Mouse (Mus musculus) spleen, adult 2 months (tissue): ENCODE results near the gene Erv3. TPM values are rescaled to one million over a fixed set of nuclear protein-coding genes. Genes with fewer than 3 reads are reported as not detected.
"Not testable (repeated sequence)": the region's sequence is repeated elsewhere in the genome, so short reads cannot be mapped to it uniquely, and the experiment has no call there.

Experiments used
- DNase-seq, 2 experiments: peaks; one replicate each; pipeline versions ENCODE4 v3.0.0 to v3.0.0-alpha.2; 2012 to 2021; ENCODE audit warnings: low spot score in 2 of 2, low read depth in 1 of 2
- H3K27ac ChIP-seq: fragments of 200-500 bp; 2 replicates; pipeline ENCODE4 v1.5.1; 2012; ENCODE audit warnings: low read length, inconsistent platforms; ENCODE audit not compliant: insufficient read depth
- H3K27me3 ChIP-seq: fragments of 200-500 bp; 2 replicates; pipeline ENCODE4 v1.6.1; 2012; ENCODE audit warnings: mild to moderate bottlenecking, moderate library complexity, low read length, inconsistent platforms; ENCODE audit not compliant: control insufficient read depth, insufficient read depth
- H3K36me3 ChIP-seq: fragments of 200-500 bp; 2 replicates; pipeline ENCODE4 v1.6.1; 2012; ENCODE audit warnings: mild to moderate bottlenecking, low read length, inconsistent platforms; ENCODE audit not compliant: control insufficient read depth, insufficient read depth
- H3K4me1 ChIP-seq: fragments of 200-500 bp; 2 replicates; pipeline ENCODE4 v1.6.1; 2011; ENCODE audit warnings: inconsistent platforms; ENCODE audit not compliant: control insufficient read depth, insufficient read depth, insufficient read length
- H3K4me3 ChIP-seq: fragments of 200-500 bp; 2 replicates; pipeline ENCODE4 v1.5.1; 2011; ENCODE audit warnings: mild to moderate bottlenecking, inconsistent platforms; ENCODE audit not compliant: insufficient read depth, insufficient read length; ENCODE audit errors: extremely low read depth
- CTCF ChIP-seq: fragments of 200-500 bp; IDR thresholded peaks from 2 replicates; pipeline ENCODE4 v1.5.1; 2011; ENCODE audit warnings: mild to moderate bottlenecking, inconsistent platforms; ENCODE audit not compliant: insufficient read depth, insufficient read length, insufficient replicate concordance; ENCODE audit errors: extremely low read depth
- POLR2A ChIP-seq: fragments of 200-500 bp; IDR thresholded peaks from 2 replicates; pipeline ENCODE4 v1.6.1; 2011; ENCODE audit warnings: low read depth, low read length, inconsistent platforms
- WGBS: fragments of 180-500 bp; shearing (Covaris S2); methylation state at CpG from one replicate; pipeline ENCODE4 v1.1.7; 2018; 5-methylcytosine and 5-hydroxymethylcytosine counted together
- polyA plus RNA-seq: library from polyadenylated mRNA; depleted of rRNA; stranded (reverse); fragments of >200 nt; gene quantifications from 2 replicates; pipeline ENCODE4 v1.2.3, GENCODE M21; 2012

The Erv3 gene
- polyA plus RNA-seq, 1 experiment = not detected

DNA sequence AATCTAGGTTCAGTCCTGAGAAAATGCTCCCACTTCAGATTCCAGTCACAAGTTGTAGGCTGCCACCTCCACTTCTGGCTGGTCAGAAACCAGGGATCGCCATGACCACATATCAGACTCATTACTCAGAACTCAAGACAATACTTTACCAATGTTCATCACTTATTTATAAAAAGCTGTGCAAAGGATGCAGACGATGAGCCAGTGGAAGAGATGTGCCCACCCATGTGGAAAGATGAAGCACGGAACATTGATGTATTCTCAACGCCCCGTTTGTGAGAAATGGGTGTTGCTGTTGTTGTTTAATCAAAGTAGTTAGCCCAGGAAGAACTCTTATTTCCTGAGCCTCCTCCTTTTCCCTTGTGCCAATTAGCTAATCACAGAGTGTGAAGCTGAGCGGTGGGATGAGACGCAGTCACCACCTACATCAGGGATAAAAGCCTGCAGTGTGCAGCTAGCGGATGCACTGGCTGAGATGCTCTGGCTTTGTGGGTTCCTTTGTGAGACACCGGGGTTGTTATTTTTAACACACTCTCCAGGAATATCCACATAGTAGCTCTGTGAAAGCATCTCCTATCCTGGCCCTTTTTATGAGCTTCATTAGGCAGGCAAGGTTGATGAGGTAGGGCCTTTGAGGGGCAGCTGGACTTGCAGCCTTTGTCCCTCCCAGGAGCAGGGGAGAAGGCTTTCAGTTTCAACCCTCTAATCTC, 18.8 kb downstream of the Erv3 start:
- DNase-seq = no peak
- TF ChIP-seq CTCF = no peak
- TF ChIP-seq POLR2A = no peak

DNA sequence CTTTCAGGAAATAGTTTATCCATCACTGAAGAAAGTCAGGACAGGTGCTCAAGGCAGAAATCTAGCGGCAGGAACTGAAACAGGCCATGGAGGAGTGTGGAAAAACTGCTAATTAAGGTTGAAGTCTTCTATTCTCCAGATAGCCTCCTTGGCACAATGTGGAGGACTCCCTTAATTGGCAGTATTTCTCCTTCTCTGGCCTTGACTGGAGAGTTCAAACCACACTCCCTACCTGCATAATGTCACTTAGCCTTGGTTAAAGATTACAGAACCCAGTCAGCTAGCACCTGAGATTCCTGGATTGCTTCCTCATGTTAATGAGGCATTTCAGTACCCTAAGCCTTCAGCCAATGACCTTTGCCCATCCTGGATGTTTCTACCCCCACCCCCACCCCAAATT, 25.3 kb downstream of the Erv3 start:
- TF ChIP-seq POLR2A (no peak), CTCF (no peak)
- H3K4me3 ChIP-seq = no peak overlapping the region
- H3K4me1 ChIP-seq = no peaks in the 10 kb centered on the region
- no peaks in the 10 kb centered on the region for H3K27me3 ChIP-seq
- no peak overlapping the region for H3K27ac ChIP-seq
- no peaks in the 10 kb centered on the region for H3K36me3 ChIP-seq
- DNase-seq = no peak
- whole genome bisulfite sequencing = 94% methylated on average over 1 of the region's 1 CpGs

More for the DNA sequence above, 18.8 kb downstream of the Erv3 start:
- Histone ChIP-seq H3K4me1 (no peaks in the 10 kb centered on the region), H3K4me3 (no peak overlapping the region), H3K36me3 (no peaks in the 10 kb centered on the region), H3K27ac (no peak overlapping the region), H3K27me3 (no peaks in the 10 kb centered on the region)
- 87% methylated on average over 9 of the region's 9 CpGs for WGBS

DNA sequence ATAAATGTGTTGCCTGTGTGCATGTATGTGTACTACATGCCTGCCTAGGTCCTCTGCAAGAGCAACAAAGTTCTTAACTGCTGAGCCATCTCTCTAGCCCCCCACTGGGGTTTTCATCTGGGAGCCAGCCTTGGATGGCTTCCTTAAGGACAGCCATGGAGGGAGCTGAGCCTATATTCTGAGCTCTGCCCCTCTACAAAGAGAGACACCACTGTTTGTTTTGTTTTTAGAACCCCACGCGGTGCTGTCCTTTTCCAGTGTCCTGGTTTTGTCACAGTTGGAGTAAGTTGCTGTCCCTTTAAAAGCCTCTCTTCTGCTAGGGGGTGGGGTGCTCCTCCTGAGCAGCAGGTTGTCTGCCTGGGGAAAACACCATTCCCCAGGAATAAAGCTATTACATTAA, 27.7 kb downstream of the Erv3 start:
- no peaks in the 10 kb centered on the region for H3K27me3 ChIP-seq
- WGBS = 75% methylated on average over 2 of the region's 2 CpGs

DNA sequence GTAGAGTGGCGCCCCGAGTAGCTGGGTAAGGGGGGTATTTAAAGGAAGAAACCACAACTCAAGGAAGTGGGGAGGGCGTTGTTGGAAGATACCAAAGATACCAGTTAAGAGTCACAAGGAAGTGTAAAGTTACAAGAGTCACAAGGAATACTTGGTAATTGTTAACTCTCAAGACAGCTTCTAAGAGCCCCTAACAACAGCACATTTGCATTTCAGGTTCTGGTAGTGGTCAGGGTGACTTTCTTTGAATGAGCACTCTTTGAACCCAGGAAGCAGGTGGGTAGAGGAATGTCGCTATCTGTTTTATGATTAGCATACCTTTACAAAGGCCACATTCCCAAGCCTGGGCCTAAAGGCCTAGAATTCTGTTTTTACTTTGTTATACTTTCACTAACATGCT, 28.6 kb downstream of the Erv3 start:
- 92% methylated on average over 4 of the region's 4 CpGs for WGBS
- H3K36me3 ChIP-seq, H3K4me1 ChIP-seq, H3K27me3 ChIP-seq, H3K27ac ChIP-seq, DNase-seq, H3K4me3 ChIP-seq: not testable (repeated sequence)

More for the DNA sequence above, 27.7 kb downstream of the Erv3 start:
- TF ChIP-seq CTCF = no peak
- no peak for TF ChIP-seq POLR2A
- Histone ChIP-seq H3K4me3 (no peak overlapping the region), H3K4me1 (no peaks in the 10 kb centered on the region), H3K27ac (no peak overlapping the region), H3K36me3 (no peaks in the 10 kb centered on the region)
- no peak for DNase-seq

DNA sequence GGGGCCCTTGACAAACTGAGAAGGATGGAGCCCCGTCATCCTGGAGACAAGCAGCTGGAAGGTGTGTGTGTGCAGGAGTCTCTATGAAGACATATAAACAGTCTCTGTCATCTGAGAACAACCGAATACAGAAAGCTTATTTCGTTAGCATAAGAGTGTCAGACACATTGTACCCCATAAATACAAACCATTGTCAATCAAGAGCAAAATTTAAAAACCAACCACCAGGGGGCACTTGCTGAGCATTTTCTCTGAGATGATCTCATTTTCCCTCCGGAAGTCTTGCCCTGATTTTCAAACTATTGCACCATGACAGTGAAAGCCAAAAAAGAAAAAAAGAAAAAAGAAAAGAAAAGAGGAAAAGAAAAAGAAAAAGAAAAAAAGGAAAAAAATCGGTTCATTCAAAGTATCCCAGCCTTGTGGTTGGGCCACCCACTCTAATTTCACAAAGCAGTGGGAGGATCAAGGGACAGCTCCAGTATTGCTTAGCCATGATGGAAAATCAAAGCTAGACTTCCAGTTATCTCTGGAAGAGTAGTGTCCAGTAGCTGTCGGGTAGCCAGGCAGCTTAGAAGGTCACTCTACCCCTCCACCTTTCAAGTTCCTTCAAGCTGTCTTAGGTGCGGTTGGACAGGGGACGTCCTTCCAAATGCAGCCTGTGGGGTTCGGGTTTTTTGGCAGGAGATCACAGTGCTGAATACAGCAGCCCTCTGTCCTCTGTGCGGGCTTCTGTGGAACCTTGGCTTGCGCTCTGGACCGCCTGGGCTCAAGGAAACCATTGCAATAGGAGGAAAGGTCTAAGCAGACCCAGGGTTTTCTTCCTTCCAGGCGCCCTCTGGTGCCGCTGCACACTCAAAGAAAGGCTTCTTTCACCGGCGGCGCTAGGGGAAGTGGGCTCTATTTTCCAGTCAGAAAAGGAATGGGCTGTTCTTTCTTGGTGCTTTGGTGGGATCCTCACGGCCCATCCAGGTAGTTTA, 31.3 kb downstream of the Erv3 start:
- peak; percentile 9 to 33 for DNase-seq
- Histone ChIP-seq H3K4me1 (no peaks in the 10 kb centered on the region), H3K27me3 (no peaks in the 10 kb centered on the region), H3K4me3 (no peak overlapping the region), H3K27ac (no peak overlapping the region), H3K36me3 (no peaks in the 10 kb centered on the region)
- TF ChIP-seq CTCF (no peak), POLR2A (no peak)
- WGBS = 43% methylated on average over 18 of the region's 18 CpGs

DNA sequence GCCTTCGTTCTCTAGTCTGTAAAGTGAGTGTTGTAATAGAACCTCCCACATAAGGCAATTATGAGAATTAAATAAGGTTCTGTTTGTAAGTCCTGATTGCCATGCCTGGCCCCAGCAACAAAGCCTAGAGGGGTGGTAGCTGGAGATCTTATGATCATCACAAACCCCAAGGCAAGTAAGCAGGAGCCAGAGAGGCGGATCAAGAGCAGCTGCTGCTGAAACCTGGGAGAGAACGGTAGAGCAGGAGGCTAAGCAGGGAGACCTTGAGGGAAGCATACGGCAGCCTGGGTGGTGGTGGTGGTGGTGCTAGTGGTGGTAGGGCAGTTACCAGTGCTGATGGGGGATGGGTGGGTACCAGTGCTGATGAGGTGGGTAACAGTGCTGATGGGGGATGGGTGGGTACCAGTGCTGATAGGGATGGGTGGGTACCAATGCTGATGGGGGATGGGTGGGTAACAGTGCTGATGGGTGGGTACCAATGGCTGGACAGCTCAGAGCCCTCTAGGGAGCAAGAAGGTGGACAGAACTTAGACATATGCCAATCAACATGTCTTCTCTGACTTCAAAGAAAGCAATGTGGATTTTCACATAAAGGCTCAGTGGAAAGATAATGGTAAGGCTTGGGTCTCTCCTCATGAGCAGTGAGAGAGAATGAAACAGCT, 32.4 kb downstream of the Erv3 start:
- Histone ChIP-seq H3K27me3 (no peaks in the 10 kb centered on the region), H3K27ac (no peak overlapping the region), H3K36me3 (no peaks in the 10 kb centered on the region), H3K4me3 (no peak overlapping the region), H3K4me1 (no peaks in the 10 kb centered on the region; the same call in 1 of the 2 replicates)
- no peak for DNase-seq
- TF ChIP-seq POLR2A (no peak), CTCF (no peak)
- 93% methylated on average over 4 of the region's 4 CpGs for WGBS
